Mouse (Mus musculus) liver, postnatal 0 days (tissue): ENCODE measurements around the gene Vsnl1.

Experiments
- CTCF ChIP-seq: sonication (generic); IDR thresholded peaks from 2 replicates; pipeline ENCODE4 v1.5.1; 2016; ENCODE audit warnings: antibody characterized with exemption, low read depth
- EP300 ChIP-seq: IDR thresholded peaks from 2 replicates; pipeline ENCODE4 v1.6.1; 2016; ENCODE audit warnings: antibody characterized with exemption, low read depth, mild to moderate bottlenecking

- TF ChIP-seq CTCF (no peak), EP300 (no peak)
Measured at GRCm38 (mm10) chr12:11454146-11454545, 17.7 kb upstream of the Vsnl1 start.
